Mouse (Mus musculus) embryonic fibroblast, embryonic 13.5 days (primary cell): ENCODE data around the gene Agbl4. TPM values are rescaled to one million over a fixed set of nuclear protein-coding genes. Genes with fewer than 3 reads are reported as not detected.

ENCODE experiments used
- H3K27ac ChIP-seq: 2 replicates; pipeline ENCODE4 v1.5.1; 2012; ENCODE audit warnings: low read length, control low read depth, inconsistent platforms; ENCODE audit not compliant: insufficient read depth
- H3K4me1 ChIP-seq: 2 replicates; pipeline ENCODE4 v1.6.1; 2011; ENCODE audit warnings: low read length; ENCODE audit not compliant: control insufficient read depth, insufficient read depth
- H3K4me3 ChIP-seq: 2 replicates; pipeline ENCODE4 v1.5.1; 2011; ENCODE audit warnings: mild to moderate bottlenecking, control low read depth, low read length; ENCODE audit not compliant: insufficient read depth
- CTCF ChIP-seq: IDR thresholded peaks from 2 replicates; pipeline ENCODE4 v1.5.1; 2011; ENCODE audit warnings: mild to moderate bottlenecking, control low read depth, low read length, moderate library complexity, borderline replicate concordance; ENCODE audit not compliant: insufficient read depth
- POLR2A ChIP-seq: IDR thresholded peaks from 2 replicates; pipeline ENCODE4 v1.6.1; 2011; ENCODE audit warnings: low read depth, mild to moderate bottlenecking, control low read depth, low read length, moderate library complexity
- polyA plus RNA-seq: library from polyadenylated mRNA; stranded (reverse); fragments of >200 nt; gene quantifications from 2 replicates; pipeline ENCODE4 v1.2.4, GENCODE M21; 2011; ENCODE audit warnings: low read depth; ENCODE audit not compliant: missing spikeins, insufficient read length

Agbl4 gene
- polyA plus RNA-seq, 1 experiment: not detected

- no peaks in the 10 kb centered on the region for H3K4me1 ChIP-seq
- no peak for TF ChIP-seq POLR2A
- no peak for TF ChIP-seq CTCF
- H3K27ac ChIP-seq: no peak overlapping the region
- H3K4me3 ChIP-seq: no peak overlapping the region
Measured at GRCm38 (mm10) chr4:111327760-111328373, 930.4 kb downstream of the Agbl4 start.

GRCm38 (mm10) chr4:111329501-111329900 is 932.0 kb downstream of the Agbl4 start:
- no peak overlapping the region for H3K27ac ChIP-seq
- no peaks in the 10 kb centered on the region for H3K4me1 ChIP-seq
- no peak overlapping the region for H3K4me3 ChIP-seq
- TF ChIP-seq POLR2A: no peak
- no peak for TF ChIP-seq CTCF

- TF ChIP-seq POLR2A (no peak), CTCF (no peak)
- H3K4me3 ChIP-seq: no peak overlapping the region
- no peaks in the 10 kb centered on the region for H3K4me1 ChIP-seq
- no peak overlapping the region for H3K27ac ChIP-seq
Measured at GRCm38 (mm10) chr4:111332864-111333263, 935.4 kb downstream of the Agbl4 start.

GRCm38 (mm10) chr4:111349965-111350364 is 952.5 kb downstream of the Agbl4 start:
- TF ChIP-seq CTCF (no peak), POLR2A (no peak)
- Histone ChIP-seq H3K4me3 (no peak overlapping the region), H3K4me1 (no peaks in the 10 kb centered on the region), H3K27ac (no peak overlapping the region)

GRCm38 (mm10) chr4:111350615-111351525 is 953.4 kb downstream of the Agbl4 start:
- no peak for TF ChIP-seq CTCF
- TF ChIP-seq POLR2A: no peak
- Histone ChIP-seq H3K4me1 (no peaks in the 10 kb centered on the region), H3K27ac (no peak overlapping the region), H3K4me3 (no peak overlapping the region)

GRCm38 (mm10) chr4:111356584-111357115 is 959.2 kb downstream of the Agbl4 start:
- Histone ChIP-seq H3K4me1 (no peaks in the 10 kb centered on the region), H3K27ac (no peak overlapping the region), H3K4me3 (no peak overlapping the region)
- TF ChIP-seq POLR2A: no peak
- no peak for TF ChIP-seq CTCF

GRCm38 (mm10) chr4:111357176-111357575 is 959.7 kb downstream of the Agbl4 start:
- no peak for TF ChIP-seq CTCF
- TF ChIP-seq POLR2A: no peak
- Histone ChIP-seq H3K4me3 (no peak overlapping the region), H3K27ac (no peak overlapping the region), H3K4me1 (no peaks in the 10 kb centered on the region)

GRCm38 (mm10) chr4:111364199-111364598 is 966.7 kb downstream of the Agbl4 start:
- no peak for TF ChIP-seq POLR2A
- no peak for TF ChIP-seq CTCF
- H3K4me1 ChIP-seq: no peaks in the 10 kb centered on the region
- no peak overlapping the region for H3K27ac ChIP-seq
- H3K4me3 ChIP-seq: no peak overlapping the region

- Histone ChIP-seq H3K27ac (no peak overlapping the region), H3K4me1 (no peaks in the 10 kb centered on the region), H3K4me3 (no peak overlapping the region)
- TF ChIP-seq CTCF (no peak), POLR2A (no peak)
Measured at GRCm38 (mm10) chr4:111367771-111368170, 970.3 kb downstream of the Agbl4 start.

GRCm38 (mm10) chr4:111377159-111377558 is 979.7 kb downstream of the Agbl4 start:
- H3K4me1 ChIP-seq: no peaks in the 10 kb centered on the region
- TF ChIP-seq CTCF (no peak), POLR2A (no peak)
- no peak overlapping the region for H3K4me3 ChIP-seq

More at GRCm38 (mm10) chr4:111377159-111377558, 979.7 kb downstream of the Agbl4 start:
- H3K27ac ChIP-seq: no peak overlapping the region
